In genomic region chr19:4919652-4920051, GRCm38 (mm10) we compare ENCODE assay signal across 21 mouse cellular contexts. TPM values are rescaled to one million over a fixed set of nuclear protein-coding genes. Genes with fewer than 3 reads are reported as not detected.
DNase-seq lines count a peak whose midpoint lies in the region.
"Had no signal": no experiment of that assay in that cellular context is flagged by ENCODE, and none has a peak within 500 bp of the region (broad histone marks: within the 10 kb centered on the region; RNA-seq: fewer than 3 reads in every experiment).

No protein-coding gene starts in this region.

- DNase-seq in adrenal gland, adult 2 months: peak; percentile 53
- no peak for DNase-seq in adrenal gland, postnatal 25 days
- peak; percentile 59 for DNase-seq in adrenal gland, adult 8-10 months
- DNase-seq in adrenal gland, adult 18-20 months (ENCODE audit: low spot score in 2 of 2): no peak
- peak; percentile 23 for DNase-seq in adrenal gland, postnatal 10 days
- DNase-seq in adrenal gland, postnatal 4 days (ENCODE audit: low spot score in 2 of 2): no peak
- peak; percentile 45 for DNase-seq in adrenal gland, postnatal 14 days
- DNase-seq in left cerebral cortex, adult 11 months (ENCODE audit: low spot score): no peak
- DNase-seq: B cell, adult 2 months; cerebellum, adult 11 months; cerebellum, adult 11-12 months; cerebellum, adult 18-20 months; cerebellum, adult 2 months; cerebellum, adult 8-10 months; cerebellum, adult 9-10 months; cerebellum, adult 9-11 months; cerebellum, postnatal 10 days; cerebellum, postnatal 14 days had no signal

RNA-seq across cellular contexts. Expression of gene Dpp3, which starts 8.4 kb away (rescaled TPM):
- total RNA-seq in adrenal gland, adult 2 months (2021): 100 to 1,000 TPM in 1 of 2 experiments, 10 to 100 TPM in 1; 93.0 to 104 TPM
- polyA plus RNA-seq in adrenal gland, adult 2 months (2012; rRNA removed): 259 and 313 TPM in 2 replicates
- total RNA-seq in adrenal gland, postnatal 25 days (2021): 102 and 126 TPM in 2 replicates
- 100 to 1,000 TPM; 110 to 141 (median 132) TPM for total RNA-seq in adrenal gland, adult 8-10 months (2022)
- total RNA-seq in adrenal gland, adult 18-20 months (2021): 10 to 100 TPM; 51.4 to 86.6 TPM
- 10 to 100 TPM; 74.1 to 83.4 TPM for total RNA-seq in adrenal gland, postnatal 10 days (2021)
- 100 to 1,000 TPM; 110 to 113 TPM for total RNA-seq in adrenal gland, postnatal 4 days (2021)
- total RNA-seq in adrenal gland, postnatal 14 days (2021): 69.2 and 87.7 TPM in 2 replicates

RNA-seq across cellular contexts. Expression of gene Bbs1, which starts 13.2 kb away (rescaled TPM):
- 10 to 100 TPM in 1 of 2 experiments, 1 to 10 TPM in 1; 5.9 to 13.9 TPM for total RNA-seq in adrenal gland, adult 2 months (2021)
- polyA plus RNA-seq in adrenal gland, adult 2 months (2012; rRNA removed): 6.1 and 6.2 TPM in 2 replicates
- total RNA-seq in adrenal gland, postnatal 25 days (2021): 8.4 and 12.3 TPM in 2 replicates
- total RNA-seq in adrenal gland, adult 8-10 months (2022): 10 to 100 TPM in 2 of 4 experiments, 1 to 10 TPM in 2; 6.9 to 23.3 (median 12.5) TPM
- total RNA-seq in adrenal gland, adult 18-20 months (2021): 1 to 10 TPM; 5.1 to 8.9 TPM
- 10 to 100 TPM in 1 of 2 experiments, 1 to 10 TPM in 1; 7.4 to 10.3 TPM for total RNA-seq in adrenal gland, postnatal 10 days (2021)
- total RNA-seq in adrenal gland, postnatal 4 days (2021): 10 to 100 TPM; 13.1 to 15.5 TPM
- total RNA-seq in adrenal gland, postnatal 14 days (2021): 10.3 and 11.0 TPM in 2 replicates

RNA-seq across cellular contexts. Expression of gene Peli3, which starts 23.3 kb away (rescaled TPM):
- 10 to 100 TPM in 1 of 2 experiments, 1 to 10 TPM in 1; 8.9 to 11.8 TPM for total RNA-seq in adrenal gland, adult 2 months (2021)
- polyA plus RNA-seq in adrenal gland, adult 2 months (2012; rRNA removed): 15.4 and 16.5 TPM in 2 replicates
- 8.4 and 11.4 TPM in 2 replicates for total RNA-seq in adrenal gland, postnatal 25 days (2021)
- 10 to 100 TPM; 10.9 to 19.5 (median 15.2) TPM for total RNA-seq in adrenal gland, adult 8-10 months (2022)
- total RNA-seq in adrenal gland, adult 18-20 months (2021): 1 to 10 TPM; 6.8 to 8.9 TPM
- total RNA-seq in adrenal gland, postnatal 10 days (2021): 1 to 10 TPM; 2.8 to 3.9 TPM
- 1 to 10 TPM; 6.7 to 7.3 TPM for total RNA-seq in adrenal gland, postnatal 4 days (2021)
- total RNA-seq in adrenal gland, postnatal 14 days (2021): 5.3 and 5.6 TPM in 2 replicates
- polyA plus RNA-seq: G1E had no signal

RNA-seq across cellular contexts. Expression of gene Zdhhc24, which starts 41.2 kb away (rescaled TPM):
- 10 to 100 TPM; 16.7 to 21.8 TPM for total RNA-seq in adrenal gland, adult 2 months (2021)
- 78.3 and 80.4 TPM in 2 replicates for polyA plus RNA-seq in adrenal gland, adult 2 months (2012; rRNA removed)
- 21.0 and 23.3 TPM in 2 replicates for total RNA-seq in adrenal gland, postnatal 25 days (2021)
- total RNA-seq in adrenal gland, adult 8-10 months (2022): 10 to 100 TPM; 26.3 to 35.8 (median 29.2) TPM
- total RNA-seq in adrenal gland, adult 18-20 months (2021): 10 to 100 TPM; 16.9 to 20.5 TPM
- 10 to 100 TPM; 12.5 to 13.9 TPM for total RNA-seq in adrenal gland, postnatal 10 days (2021)
- total RNA-seq in adrenal gland, postnatal 4 days (2021): 10 to 100 TPM; 19.5 to 19.7 TPM
- total RNA-seq in adrenal gland, postnatal 14 days (2021): 15.1 and 17.2 TPM in 2 replicates

RNA-seq across cellular contexts. Expression of gene Actn3, which starts 41.9 kb away (rescaled TPM):
- total RNA-seq in adrenal gland, adult 2 months (2021): 1 to 10 TPM in 1 of 2 experiments, under 1 TPM in 1; 0.43 to 1.0 TPM
- 0.16 and 0.47 TPM in 2 replicates for polyA plus RNA-seq in adrenal gland, adult 2 months (2012; rRNA removed)
- 0.58 and 0.71 TPM in 2 replicates for total RNA-seq in adrenal gland, postnatal 25 days (2021)
- 1 to 10 TPM in 1 of 4 experiments, under 1 TPM in 3; 0.46 to 1.5 (median 0.75) TPM for total RNA-seq in adrenal gland, adult 8-10 months (2022)
- total RNA-seq in adrenal gland, adult 18-20 months (2021): 1 to 10 TPM in 1 of 2 experiments, under 1 TPM in 1; 0.73 to 1.5 TPM
- total RNA-seq in adrenal gland, postnatal 10 days (2021): 10 to 100 TPM; 70.8 to 96.2 TPM
- 10 to 100 TPM in 1 of 2 experiments, 1 to 10 TPM in 1; 8.5 to 35.5 TPM for total RNA-seq in adrenal gland, postnatal 4 days (2021)
- 0.67 and 1.4 TPM in 2 replicates for total RNA-seq in adrenal gland, postnatal 14 days (2021)
- polyA plus RNA-seq: activated CD4-positive, CD25-positive, alpha-beta regulatory T cell, adult 4 months; CD4-positive, CD25-positive, alpha-beta regulatory T cell, adult 4 months had no signal

Comparison
In these comparisons a context has a peak if more than half of its experiments do, and no peak if none do; other contexts are left out.
1. DNase-seq: peak in adrenal gland, adult 2 months (single experiment), adrenal gland, adult 8-10 months (single experiment), adrenal gland, postnatal 10 days (single experiment) and adrenal gland, postnatal 14 days (single experiment); none in adrenal gland, postnatal 25 days (single experiment), adrenal gland, adult 18-20 months (0 of 2), adrenal gland, postnatal 4 days (0 of 2) and left cerebral cortex, adult 11 months (single experiment).